Mouse (Mus musculus) heart, postnatal 0 days (tissue): ENCODE measurements around the gene Patj.

ENCODE experiments used
- CTCF ChIP-seq: IDR thresholded peaks from 2 replicates; pipeline ENCODE4 v1.5.1; 2016; ENCODE audit warnings: antibody characterized with exemption, control low read depth, low read depth
- EP300 ChIP-seq: IDR thresholded peaks from 2 replicates; pipeline ENCODE4 v1.6.1; 2016; ENCODE audit warnings: antibody characterized with exemption, low read depth

GRCm38 (mm10) chr4:98710891-98711290, 315.3 kb downstream of the Patj start:
- no peak for TF ChIP-seq EP300
- no peak for TF ChIP-seq CTCF
